Mouse (Mus musculus) brain, embryonic 18.5 days (tissue): ENCODE results near the gene Txndc16.
A peak's percentile ranks its signal among the peaks of the same experiment; 100 is the strongest.

ENCODE experiments used
- DNase-seq: peaks from one replicate; pipeline ENCODE4 v3.0.0-alpha.2; 2012; ENCODE audit warnings: low read depth, low spot score

Txndc16 gene

GRCm38 (mm10) chr14:45220090-45220956 is at the start of gene Txndc16:
Gene Txndc16 (minus strand): TSS chr14:45220328.
- DNase-seq = peak; percentile 72

GRCm38 (mm10) chr14:45263831-45264592 is 43.9 kb upstream of the Txndc16 start:
- DNase-seq = no peak

DNA sequence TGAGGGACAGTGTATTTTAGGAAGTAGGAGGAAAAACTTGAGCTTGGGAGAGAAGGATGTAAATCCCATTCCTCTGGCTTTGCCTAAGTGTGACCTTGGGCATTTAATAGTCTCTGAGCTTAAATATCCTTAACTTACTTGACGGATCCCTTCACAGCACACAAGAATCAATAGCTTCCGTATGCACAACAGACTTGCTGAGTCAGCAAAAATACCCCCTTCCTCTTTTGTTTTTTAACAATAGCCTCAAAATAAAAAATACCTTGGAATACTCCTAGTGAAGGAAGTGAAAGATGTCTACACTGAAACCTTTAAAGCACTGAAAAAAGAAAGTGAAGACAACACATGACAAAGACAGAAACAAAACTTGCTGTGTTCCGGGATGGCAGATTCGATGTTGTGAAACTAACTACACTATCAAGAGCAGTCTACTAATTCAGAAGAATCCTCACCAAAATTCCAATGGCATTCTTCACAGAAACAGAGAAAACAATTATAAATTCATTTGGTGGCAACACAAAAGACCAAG is 31.5 kb upstream of the Txndc16 start:
- no peak for DNase-seq

DNA sequence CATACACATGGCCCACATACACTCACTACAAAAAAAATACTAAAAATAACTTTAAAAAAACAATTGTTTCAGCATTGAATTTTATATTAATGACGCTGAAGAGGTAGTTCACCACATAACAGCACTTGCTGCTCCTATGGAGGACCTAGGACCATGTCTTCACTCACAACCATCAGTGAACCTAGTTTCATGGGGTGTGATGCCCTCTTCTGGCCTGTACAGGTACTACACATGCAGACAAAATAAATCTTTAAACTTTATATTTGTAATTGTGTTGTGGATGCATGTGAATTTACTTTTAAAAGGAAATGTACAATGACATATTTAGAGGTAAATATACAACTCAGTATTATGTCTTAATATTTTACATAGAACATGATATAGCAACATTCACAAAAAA is 21.5 kb upstream of the Txndc16 start:
- DNase-seq = no peak

DNA sequence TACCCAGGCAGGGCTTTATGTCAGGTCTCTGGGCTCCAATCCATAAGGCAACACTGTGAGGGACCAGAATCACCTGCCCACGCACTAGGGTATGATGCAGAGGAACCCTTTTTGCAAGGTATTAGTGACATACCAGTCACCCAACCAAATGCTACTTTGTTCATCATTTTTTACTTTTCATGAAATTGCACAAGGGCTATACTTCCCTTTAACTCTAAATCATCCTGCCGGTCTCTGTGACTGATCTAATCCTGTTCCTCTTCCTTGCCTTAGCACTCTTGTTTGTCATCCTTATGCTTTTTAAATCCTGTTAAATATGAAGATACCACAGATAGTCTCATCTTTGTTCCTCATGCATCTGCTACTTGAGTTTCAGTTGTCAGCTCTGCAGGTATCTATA is 18.9 kb upstream of the Txndc16 start:
- no peak for DNase-seq

DNA sequence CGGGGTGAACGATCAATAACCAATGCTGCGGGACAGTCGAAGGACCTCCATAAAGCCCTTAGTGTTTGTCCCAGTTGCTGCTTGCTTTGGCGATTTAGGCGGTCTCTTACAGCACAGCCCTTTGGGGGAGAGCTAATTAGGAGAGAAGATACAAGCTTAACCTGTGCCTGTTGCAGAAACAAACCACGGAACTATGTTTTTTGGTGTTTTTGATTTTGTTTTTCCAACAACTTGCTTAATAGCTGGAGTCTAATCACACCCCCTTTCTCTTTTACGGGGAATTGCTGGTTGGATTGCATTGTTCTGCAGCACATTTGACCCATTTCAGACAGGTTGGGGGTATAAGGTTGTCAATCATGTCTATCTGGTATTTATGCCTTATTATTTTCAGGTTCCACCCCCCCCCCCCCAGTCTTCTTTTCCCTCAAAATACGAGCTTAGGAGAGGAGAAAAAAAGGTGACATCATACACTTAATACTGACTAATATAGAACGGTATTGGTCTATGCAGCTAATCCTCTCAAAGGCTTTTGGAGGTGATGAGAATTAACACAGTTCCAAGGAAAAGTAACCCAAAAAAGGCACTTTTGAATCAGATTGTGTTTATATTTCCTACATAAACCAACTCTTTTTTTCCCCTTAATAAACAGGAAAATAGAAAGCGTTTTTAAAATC is 966 bp upstream of the Txndc16 start:
- DNase-seq = peak; percentile 45

DNA sequence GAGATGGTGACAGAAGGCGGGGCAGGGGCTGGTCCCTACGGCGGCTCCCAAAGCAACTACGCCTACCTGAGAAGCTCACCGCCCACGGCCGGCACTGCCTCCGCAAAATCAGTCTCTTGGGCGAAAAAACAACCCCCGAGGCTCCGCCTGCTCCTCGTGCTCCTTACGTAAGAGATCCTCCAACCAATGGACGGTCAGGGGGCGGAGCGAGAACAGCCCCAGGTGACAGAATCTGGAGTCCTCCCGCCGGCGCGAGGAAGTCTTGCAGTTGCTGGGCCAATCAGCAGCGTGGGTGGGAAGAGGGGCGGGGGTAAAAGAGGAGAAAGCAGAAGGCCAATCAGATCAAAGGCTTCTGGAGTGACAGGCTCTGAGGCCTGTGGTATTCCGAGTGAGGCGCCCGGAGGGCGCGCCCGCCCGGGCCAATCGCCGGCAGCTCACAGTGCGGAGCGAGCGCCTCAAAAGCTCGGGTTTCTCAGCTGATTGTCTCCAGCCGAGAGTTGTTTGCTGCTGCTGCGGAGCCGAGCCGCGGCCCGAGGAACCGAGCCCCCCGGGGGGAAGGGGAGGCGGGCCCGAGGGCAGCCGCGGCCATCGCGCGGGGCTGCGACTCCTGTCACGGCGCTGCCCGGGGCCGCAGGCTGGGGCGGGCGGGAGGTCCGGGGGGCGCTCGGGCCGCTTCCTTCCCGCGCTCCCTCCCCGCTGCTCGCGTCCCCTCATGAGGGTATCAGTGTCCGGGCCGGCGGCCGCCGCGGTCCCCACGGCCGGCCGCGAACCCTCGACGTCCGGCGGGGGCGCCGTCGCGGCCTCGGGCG is 643 bp downstream of the Txndc16 start, which contains the start of gene Gpr137c:
Gene Gpr137c (plus strand): TSS at position 437 of the 809 bp plus-strand sequence.
- peak; percentile 100 for DNase-seq

DNA sequence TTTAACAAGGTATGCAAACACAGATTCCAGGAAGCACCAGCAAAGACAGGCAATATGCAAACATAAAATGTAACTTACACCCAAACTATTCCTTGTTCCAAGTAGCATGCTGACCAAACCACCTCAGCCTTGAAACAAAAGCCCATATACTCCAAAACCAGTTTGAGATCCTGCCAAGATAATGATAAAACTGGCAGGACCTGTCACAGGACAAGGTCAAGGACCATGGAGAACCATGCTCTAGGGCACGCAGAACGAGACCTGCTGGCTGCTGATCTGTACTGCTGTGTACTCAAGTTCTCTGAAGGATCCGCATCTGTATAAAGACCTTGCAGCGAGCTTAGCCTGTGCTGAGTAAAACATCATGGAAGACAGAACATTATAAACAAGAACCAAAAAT is 2.4 kb downstream of the Txndc16 start:
- DNase-seq = no peak

DNA sequence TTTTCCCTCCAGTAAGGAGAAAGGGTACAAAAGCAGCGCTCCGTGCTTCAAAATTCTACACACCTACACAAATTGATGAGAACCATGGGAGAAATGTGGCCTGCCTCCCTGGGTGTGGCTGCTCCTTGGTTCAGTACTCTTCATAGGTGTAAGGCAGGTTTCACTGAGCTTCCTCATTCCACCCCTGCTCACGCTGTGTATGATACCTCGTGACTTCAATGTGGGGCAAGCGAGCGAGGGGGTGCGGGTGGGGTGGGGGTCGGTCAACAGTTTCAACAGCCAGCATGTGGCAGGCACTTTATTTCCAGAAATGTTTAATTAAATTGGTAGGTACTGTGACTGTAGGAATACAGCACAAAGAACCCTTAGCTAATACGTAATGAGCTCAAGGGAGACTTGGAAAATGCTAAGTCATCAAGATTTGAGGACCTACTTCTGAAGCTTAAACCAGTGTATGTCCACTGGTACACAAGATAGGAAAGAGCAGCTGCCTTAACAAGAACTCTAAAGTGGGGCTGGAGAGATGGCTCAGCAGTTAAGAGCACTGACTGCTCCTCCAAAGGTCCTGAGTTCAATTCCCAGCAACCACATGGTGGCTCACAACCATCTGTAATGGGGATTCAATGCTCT is 3.3 kb downstream of the Txndc16 start:
- DNase-seq = no peak

- no peak for DNase-seq
Observed at GRCm38 (mm10) chr14:45211431-45211830, 8.7 kb downstream of the Txndc16 start.

- DNase-seq = no peak
Observed at GRCm38 (mm10) chr14:45210683-45211082, 9.4 kb downstream of the Txndc16 start.

GRCm38 (mm10) chr14:45200607-45201006 is 19.5 kb downstream of the Txndc16 start:
- no peak for DNase-seq

DNA sequence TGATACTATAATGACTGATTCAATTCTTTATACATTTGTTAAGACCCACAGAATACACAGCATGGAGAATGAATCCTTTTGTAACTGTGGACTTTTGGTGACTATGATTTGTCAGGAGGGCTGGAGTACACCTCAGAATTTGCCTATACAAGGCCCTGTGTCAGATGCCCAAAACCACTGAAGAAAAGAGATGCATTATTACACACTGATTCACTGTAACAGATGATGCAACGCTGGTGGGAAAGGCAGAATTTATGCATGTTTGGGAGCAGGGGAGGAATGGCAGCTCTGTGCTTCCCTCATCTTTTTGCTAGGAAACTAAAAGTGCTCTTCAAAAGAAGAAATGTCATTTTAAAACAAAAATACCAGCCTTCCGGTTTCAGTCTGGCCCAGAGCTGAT is 29.1 kb downstream of the Txndc16 start:
- DNase-seq = no peak

DNA sequence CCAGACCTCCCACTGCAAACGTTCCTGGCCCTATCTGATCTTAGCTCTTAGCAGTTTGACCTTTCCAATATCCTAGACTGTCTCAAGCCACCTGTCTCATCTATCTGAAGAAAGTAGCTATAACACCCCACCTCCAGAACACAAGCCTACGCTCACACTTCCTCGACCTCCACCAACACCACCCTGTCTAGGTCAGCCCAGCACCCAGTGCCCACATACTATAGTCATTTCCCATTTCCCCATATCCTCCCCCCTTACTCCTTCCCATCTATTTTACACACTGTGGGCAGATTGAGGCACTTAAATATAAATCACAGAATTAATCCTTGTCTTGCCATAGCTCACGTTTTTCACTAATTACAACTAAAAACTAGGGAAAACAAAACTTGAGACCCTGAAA is 38.5 kb downstream of the Txndc16 start:
- DNase-seq = no peak

DNA sequence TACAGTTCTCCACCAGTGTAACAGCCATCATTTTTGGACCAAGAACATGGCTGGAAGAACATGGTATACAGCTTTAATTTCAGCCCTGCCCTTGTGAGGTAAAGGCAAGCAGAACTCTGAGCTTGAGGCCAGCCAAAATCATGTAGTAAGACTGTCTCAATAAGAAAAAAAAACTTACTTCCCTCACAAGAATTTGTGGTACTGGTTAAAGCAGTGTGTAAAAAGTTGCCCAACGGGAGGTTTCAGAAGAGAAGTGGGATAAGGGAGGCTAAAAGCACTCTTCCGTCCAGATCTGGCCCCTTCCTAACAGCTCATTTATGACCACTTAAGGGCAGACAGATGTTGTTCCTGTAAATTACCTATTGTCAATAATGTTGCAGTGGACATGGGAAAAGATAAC is 40.5 kb downstream of the Txndc16 start:
- no peak for DNase-seq

- no peak for DNase-seq
Observed at GRCm38 (mm10) chr14:45179186-45179585, 40.9 kb downstream of the Txndc16 start.

GRCm38 (mm10) chr14:45175012-45175740 is 45.0 kb downstream of the Txndc16 start:
- no peak for DNase-seq

- no peak for DNase-seq
Observed at GRCm38 (mm10) chr14:45172260-45172659, 47.9 kb downstream of the Txndc16 start.

- no peak for DNase-seq
Observed at GRCm38 (mm10) chr14:45167366-45167765, 52.8 kb downstream of the Txndc16 start.
